Mouse (Mus musculus) cerebellum, postnatal 10 days (tissue): Measurements from ENCODE around the gene AL732309.1.

ENCODE experiments used
- DNase-seq, 2 experiments: peaks; one replicate each; pipeline ENCODE4 v3.0.0; 2021; ENCODE audit warnings: mixed read lengths in 2 of 2

Gene AL732309.1

DNA sequence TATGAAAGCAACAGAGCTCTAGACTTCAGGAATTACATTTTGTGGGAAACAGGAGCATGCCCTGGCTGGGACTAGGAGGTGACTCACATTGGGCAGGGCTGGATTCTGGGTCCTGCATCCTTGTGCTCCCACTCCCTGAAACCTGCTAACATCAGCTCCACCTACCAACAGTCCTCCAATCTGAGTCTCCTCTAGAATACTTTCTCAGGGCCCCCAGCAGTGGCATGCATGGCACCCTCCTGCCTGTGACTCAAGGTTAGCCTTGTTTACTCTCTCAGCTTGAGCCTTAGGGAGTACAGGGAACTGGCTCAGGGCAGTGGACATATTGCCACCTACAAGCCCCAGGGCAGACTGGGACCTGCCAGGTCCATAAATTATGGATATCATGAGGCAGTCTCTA, 8.6 kb downstream of the AL732309.1 start:
- no peak for DNase-seq

DNA sequence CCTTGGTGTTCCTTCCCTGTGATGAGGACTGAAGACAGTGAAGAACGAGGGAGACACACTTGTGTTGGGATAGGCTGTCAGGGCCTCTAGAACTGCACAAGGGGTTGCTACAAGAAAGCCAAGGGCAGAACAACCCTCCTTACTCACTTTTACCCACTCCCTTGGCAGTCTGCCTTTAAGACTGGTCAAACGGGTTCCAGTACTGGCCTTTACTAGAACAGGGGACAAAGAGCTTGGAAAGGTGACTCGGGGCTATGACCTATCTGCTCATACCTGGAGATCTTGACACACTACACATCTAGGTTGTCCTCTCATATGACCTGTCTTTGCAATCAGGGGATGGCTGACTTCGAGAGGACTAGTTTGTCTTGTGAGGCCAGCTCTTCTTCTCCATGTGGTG, 9.1 kb downstream of the AL732309.1 start:
- no peak for DNase-seq

DNA sequence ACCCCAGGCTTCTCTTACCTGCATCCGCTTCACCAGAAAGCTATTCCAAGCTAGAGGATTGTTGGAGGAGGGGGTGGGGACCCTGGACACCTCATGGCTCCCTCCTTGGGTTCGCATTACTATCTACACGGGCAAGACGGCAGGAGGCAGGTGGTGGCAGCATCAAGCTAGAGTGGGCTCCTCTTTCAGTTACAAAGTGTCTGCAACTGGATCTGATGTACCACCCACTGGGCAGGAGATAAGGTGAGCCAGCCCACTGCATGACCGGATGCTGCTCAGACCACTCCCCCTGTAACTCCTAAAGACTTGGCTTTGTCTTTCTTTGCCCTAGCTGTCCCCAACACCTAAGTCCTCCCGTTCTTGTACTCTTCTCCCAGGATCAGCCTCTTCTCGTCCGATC, 10.0 kb downstream of the AL732309.1 start, which contains the start of gene Rnf224:
TSS of gene Rnf224 (minus strand) at position 174 of the 400 bp plus-strand sequence.
- DNase-seq: no peak

DNA sequence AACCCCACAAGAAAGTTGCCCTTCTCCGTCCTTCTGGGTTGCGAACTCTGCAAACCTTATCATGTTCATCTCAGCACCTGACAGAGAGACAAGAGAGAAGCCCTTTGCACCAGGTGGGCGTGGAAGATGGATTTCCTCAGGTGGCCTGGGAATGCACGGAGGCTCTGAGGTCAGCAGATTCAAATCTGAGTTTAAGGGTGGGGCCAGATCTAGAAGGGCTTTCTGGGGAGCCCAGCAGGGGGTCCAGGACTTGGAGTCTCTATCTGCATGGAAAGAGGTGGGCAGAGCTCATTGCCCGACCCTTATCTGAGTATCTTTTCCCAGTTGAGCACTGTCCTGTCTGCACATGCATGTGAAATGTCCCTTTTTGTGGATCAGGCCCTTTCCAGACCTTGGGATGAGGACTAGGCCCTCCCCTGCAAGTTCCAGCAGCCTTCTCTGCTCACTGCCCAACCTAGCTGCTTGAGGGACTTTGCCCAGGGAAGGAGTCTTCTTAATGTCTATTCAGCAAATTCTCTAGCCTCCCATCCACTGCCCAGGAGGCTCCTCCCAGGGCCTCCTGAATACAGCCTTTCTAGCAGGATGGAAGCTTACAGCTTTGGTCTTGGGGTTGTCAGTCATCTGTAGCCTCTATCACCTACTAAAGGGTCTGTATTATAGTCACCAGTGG, 12.0 kb downstream of the AL732309.1 start:
- no peak for DNase-seq

DNA sequence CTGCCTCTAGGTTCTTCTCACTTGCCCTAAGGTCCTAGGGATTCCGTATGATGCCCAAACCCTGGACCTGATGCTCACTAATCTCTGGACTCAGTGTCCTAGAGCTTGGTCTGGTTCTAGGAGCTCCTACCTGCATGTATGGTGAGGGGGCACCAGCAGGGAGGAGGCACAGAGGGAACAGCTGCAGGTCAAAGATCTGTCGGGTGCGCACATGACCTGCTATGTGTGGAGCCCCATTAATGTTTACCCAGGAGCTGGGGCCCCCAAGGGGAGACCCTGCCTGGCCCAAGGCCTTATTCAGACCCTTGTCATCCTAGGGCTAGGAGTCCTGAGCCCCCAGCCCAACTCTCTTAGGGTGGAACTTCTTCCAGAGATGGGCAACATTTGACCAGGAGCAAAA, 12.6 kb downstream of the AL732309.1 start, which contains the start of gene Slc34a3:
TSS of gene Slc34a3 (minus strand) at position 315 of the 400 bp plus-strand sequence.
- no peak for DNase-seq

DNA sequence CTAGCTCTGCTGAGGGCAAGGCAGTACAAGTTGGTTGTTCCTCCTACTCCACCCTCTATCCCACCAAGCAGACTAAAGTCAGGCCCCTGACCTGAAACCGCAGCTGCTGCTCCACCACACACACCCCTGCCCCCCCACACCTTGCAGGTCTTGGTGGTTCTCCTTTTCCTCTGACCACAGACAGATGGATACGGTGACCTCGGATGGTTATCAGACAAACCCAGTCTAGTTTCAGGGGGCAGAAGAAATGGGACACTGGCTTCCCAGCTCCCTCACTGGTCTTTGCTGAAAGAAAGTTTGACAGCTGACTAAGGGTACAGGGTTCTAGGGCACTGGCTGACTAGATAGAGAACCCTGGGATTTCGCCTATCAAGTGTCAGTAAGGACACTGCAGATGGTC, 13.2 kb downstream of the AL732309.1 start:
- DNase-seq: no peak

DNA sequence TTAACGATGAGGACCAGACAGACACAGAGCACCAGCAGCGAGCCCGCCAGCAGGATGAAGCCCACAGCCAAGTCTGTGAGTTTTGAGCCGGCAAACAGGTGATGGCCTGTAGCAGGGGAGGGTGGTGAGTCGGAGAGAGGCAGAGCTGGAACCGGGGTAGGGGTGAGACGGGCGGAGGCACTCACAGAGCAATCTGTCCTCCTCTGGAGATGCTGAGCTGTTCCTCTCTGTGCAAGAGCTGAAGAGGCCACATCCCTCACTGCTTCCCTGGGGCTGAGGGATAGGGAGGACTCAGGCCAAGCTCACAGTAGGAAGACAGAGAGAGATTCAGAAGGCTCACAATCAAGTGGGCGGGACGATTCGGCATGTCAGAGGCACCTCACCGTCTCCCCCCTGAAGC, 15.6 kb downstream of the AL732309.1 start:
- no peak for DNase-seq

DNA sequence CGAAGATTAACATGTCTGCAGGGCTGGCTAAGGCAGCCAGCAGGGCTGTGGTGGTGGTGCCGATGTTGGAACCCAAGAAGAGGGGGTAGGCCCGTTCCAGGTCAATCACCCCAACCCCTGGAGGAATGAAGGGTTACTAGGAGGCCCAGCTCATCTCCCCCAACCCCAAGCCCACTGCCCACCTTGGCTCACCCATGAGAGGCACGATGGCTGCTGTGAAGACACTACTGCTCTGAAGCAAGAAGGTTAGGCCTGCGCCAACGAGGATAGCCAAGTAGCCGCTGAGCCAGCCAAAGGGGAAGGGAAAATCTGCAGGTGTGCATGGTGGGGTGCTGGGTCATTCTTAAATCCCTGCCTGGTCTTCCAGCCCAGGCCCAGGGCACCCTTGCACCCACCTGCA, 16.1 kb downstream of the AL732309.1 start:
- DNase-seq: no peak

DNA sequence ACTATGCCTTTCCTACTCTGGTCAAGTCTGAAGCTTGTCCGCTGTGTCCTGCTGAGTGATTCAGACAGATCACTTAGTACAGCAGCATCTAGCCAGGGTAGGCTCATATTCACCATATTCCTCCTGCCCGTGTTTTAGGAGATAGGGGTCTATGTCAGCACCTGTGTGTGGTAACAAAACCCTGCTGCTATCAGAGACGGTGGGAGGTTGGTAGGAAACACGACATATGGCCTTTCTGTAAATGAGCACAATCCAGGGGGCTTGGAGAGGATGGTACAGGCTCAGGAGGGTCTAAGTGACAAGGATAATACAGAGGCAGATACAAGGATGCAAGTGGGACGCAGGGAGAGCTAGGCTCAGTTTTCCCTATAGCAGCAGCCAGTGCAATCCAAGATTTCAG, 17.1 kb downstream of the AL732309.1 start:
- no peak for DNase-seq

DNA sequence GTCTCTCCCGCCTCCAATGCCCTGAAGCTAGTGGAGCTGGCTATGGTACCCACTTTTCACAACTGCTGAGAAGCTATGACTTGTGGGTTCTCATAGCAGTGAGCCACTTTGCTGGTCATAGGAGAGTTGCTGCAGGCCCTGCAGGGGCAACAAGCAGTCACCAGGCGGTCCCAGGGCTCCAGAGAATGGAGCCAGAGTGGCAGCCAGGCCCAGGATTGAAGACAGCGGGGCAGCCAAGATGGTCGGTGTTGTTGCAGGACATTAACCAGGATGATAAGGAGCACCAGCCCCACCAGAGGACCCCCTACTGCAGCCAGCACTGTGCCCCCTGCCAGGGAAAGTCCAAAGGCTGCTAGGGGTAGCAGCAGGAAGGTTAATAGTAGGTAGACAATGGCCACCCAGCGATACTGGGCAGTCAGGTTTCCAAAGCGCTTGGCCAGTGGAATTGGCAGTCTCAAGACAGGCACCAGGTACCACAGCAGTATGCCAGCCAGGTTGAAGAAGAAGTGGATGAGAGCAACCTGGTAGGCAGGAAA, 17.6 kb downstream of the AL732309.1 start:
- DNase-seq: peak in 1 of 2 experiments; percentile 26

DNA sequence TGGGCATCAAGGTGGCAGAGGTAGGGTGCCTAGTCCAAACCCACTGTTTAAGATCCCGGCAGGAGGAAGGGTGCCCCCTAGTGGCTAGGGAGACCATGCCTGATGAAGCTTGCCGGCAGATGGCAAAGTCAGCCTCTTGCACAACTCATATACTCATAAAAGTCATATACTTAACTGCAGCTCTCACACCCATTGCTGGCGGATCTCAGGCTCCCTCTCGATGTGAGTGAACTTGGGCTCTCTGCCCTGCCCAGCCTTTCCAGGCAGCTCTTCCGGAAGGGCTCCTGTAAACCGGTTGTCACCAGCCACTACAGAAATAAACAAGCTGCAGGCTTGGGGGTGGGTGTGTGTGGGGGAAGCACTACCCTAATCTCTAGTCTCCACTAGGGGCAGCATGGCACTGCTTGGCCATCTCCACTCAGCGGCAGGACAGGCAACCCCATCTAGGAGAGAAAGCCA, 18.2 kb downstream of the AL732309.1 start:
- DNase-seq: peak; percentile 91 to 94

DNA sequence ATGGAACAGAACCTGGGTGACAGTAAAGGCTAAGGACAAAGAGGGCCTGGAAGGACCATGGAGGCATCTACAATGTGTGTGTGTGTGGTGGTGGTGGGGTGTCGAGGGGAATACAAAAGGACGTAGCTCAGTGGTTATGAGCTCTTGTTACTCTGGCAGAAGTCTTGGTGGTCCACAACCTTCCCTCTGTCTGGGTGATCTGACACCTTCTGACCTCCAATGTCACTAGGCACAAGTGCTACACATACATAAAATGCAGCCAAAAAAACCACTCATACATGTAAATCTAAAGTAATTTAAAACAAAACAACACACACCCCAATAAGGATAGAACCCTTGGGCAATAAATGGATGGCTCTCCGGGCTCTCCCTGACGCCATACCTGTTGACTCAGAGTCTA, 19.3 kb downstream of the AL732309.1 start:
- no peak for DNase-seq

DNA sequence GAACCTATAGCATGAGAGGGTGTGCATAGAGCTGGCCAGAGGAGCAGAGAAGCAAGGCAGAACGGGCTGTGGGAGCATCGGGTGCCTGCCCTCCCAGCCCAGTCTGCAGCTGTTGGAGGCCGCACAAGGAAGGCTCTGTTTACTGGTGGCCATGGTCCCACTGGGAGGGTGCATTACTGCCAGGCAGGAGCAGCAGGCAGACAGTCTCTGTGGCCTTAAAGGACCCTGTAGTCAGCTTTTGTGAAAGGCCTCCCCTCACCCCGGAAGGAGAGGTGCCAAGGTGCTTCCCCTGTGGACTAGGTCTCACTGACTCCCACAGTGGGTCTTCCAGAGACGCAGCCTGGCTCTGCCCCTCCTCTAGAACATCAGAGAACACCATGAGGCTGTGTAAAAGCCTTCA, 19.8 kb downstream of the AL732309.1 start:
- DNase-seq: peak; percentile 33 to 63

DNA sequence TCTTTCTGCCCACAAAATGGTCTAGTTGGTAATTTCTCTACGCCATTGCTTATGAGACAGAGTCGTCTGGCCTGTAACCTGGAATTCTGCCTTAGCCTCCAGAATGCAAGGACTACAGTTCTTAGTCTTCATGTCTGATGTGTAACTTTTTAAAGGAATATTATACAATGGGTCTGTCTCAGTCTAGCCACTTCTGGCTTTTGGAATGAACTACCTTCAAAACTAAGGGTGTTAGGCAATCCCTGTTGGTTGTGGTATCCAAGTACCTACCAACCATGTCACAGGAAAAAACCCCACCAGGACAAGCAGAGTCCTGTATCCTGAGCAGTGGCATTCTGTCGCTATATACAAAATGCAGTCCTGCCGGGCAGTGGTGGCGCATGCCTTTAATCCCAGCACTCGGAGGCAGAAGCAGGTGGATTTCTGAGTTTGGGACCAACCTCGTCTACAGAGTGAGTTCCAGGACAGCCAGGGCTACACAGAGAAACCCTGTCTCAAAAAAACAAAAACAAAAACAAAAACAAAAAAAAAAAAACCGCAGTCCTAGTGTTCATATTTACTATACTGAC, 20.8 kb downstream of the AL732309.1 start:
- DNase-seq: no peak

DNA sequence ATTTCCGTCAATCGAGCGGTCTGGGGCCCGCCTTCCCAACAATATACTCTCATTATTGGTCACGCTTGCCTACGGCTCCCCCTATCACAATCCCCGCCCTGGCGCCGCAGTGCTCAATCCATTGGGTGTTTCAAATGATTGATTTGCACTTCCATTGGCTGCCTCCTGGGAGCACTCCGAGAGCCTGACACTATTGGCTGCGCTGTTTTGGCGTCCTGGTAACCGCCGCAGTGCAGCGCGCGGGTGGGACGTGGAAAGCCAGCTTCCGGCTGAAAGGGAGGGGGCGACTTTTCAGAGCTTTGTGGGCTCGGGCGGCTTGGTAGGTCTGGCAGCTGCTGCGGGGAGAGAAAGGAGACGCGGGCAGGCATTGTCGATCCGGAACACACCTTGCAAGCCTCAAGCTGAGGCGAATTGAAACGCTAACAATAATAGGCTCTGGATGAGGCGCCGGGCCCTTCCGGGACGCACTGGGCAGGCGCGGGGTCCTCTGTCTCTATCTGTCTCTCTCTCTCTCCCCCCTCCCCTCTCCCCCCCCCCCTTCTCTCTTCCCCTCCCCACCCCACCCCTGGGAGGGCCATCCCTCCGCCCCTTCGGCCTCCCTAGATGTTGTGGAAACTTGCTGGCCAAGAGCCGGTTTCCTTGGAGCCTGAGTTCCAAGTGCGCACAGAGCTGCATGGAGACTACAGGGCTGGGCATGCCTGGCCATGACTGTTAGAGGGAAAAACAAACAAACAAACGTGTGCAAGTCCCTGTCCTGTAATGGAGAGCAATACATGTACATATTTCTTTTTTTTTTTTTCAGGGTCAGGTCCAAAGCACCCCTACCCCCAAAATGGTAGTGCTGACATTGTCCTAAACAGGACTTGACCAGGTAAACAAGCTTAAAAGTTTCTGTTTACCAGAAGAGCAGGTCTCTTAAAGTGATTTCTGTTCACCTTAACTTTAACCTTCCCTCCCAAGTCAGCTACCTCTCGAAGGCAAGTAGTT, 21.6 kb downstream of the AL732309.1 start:
- peak; percentile 98 to 99 for DNase-seq

DNA sequence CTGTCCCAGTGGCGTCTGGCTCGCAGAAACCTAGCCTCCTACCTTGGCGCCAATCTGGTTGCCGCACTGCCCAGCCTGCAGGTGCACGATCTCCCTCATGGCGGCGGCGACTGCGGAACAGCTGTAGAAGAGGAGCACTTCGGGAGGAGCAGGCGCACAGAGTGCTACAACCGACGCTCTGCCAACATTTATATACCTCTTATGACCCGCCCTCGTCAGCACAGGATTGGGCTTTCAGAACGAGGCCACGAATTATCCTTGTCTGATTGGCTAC, 22.2 kb downstream of the AL732309.1 start, which contains the start of gene Tubb4b:
TSS of gene Tubb4b (minus strand) at position 211 of the 274 bp plus-strand sequence.
- DNase-seq: no peak

DNA sequence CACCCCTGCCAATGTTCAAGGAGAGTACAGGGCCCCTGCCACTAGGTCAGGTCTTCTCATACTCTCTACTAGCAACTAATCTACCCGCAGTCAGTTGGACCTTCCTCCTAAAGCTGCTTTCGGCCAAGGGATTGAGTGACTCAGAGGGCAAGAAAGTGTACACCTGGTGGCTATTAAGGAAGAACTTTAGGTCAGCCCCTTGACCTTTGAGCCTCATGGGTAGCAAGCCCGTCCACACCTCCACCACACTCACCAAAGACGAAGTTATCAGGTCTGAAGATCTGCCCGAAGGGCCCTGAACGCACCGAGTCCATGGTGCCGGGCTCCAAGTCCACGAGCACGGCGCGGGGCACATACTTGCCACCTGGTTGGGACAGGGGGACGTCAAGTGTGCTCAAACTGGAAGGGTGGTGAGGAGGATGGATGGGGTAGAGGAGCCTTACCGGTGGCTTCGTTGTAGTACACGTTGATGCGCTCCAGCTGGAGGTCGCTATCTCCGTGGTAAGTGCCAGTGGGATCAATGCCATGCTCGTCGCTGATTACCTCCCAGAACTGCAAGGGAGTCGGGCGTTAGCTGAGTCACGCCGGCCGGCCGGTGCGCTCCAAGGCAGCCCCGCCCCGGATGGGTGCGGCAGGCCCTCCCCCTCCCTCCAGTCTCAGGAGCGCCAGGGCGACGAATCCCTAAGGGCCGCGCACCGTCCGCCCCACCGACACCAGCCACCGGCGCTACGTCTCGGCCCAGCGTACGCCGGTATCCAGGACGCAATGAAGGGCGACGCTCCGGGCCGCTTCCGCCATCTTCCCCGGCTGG, 22.8 kb downstream of the AL732309.1 start:
- peak; percentile 77 to 82 for DNase-seq

DNA sequence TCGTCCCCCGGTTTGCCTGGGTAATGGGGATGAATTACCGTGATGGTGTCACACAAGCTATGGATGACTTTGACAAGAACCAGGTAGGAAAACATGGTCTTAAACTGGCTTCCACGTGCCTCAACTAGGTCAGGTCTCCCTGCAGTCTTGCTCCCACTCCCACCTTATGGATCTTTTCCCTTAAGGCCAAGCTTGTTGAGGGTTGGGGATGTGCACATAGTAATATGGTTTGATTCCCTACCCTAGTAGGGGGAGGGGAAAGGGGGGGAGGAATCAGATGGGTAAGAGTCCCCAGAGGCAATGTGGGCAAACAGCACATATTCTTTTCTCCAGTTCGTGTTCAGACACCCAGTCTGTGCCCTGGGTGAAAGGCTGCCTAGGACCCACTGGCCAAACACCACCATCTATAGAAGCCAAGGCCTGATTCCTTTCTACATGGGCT, 25.3 kb downstream of the AL732309.1 start:
- DNase-seq: no peak

DNA sequence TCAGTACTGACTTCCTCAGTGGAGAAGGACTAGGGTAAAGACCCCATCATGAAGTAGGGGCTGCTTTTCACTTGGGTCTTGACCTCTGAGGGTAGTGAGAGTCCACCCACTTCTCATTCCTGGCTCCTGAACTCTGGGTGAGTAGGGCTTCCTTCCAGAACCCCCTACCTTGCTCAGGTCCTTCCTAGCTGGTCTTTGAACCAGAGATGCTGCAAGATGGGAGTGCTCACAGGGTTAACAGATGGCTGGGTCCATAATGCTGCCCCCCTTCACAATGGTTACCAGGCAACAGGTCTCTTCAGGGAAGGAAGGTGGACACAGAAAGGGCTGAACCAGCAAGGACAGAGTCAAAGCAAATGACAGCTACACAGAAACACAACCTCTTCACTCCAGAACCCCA, 28.2 kb downstream of the AL732309.1 start, which contains the start of gene Fam166a:
TSS of gene Fam166a (plus strand) at position 301 of the 400 bp plus-strand sequence.
- DNase-seq: no peak

DNA sequence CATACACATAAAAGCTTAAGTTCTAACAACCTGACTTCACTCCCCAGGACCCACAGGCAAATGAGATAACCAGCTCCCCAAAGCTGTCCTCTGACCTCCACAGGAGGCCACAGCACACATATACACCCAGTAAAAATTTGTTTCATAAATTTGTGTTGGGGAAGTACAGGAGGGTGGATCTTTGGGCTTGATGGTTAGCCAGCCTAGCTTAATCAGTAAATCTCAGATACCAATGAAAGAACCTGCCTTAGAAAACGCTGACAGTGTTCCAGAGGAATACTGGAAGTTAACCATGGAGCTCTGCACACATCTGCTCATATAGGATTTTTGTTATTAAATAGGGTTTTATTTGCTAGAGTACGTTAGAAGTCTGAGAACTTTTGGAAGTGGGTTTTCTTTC, 29.0 kb downstream of the AL732309.1 start:
- no peak for DNase-seq

DNA sequence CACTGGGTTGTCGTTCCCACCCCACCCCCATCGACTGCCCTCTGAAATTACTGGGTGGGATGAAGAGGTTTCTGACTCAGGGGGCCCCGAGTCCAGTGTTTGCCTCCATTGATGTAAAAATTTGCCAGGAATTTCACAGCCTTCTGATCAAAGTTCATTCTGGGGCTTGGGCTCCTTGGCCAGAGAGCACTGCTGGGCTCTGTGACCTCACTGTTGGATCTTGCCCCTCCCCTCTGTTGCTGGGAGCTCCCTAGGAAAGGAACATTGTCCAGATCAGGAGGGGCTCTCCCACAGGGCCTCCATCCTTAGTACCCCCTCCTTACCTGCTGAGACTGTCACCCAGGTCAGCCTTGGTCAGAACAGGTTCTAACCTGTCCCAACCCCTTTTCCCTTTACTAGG, 32.2 kb downstream of the AL732309.1 start, which contains the start of gene Stpg3:
TSS of gene Stpg3 (minus strand) at position 194 of the 400 bp plus-strand sequence.
- no peak for DNase-seq

DNA sequence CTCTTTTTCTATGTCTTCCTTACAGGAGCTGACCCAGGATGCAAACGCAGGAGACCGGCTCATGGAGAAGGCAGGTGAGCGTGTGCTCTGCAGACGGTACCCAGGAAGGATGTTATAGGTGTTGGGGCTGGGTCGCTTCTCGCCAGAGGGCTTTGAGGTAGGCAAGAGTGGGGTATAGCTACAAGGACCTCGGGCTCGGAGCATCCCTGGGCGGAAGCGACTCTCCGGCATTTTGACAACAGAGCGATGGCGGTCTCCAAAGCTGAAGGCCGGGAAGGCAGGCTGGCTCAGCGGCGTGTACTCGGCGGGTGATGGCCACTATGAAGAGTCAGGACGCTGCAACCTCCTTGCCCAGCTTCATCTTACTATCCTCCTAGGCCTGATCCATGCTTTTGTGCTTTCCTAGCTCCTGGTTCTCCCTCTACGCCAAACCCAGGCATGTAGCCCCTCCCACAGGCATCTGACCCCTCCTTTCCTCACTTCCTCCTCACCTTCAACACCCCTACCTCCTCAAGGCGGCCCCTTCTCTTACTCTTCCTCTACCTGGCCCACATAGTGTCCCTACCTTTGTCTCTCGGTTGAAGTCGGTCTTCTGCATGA, 33.3 kb downstream of the AL732309.1 start:
- no peak for DNase-seq
